Mouse (Mus musculus) brain, embryonic 14.5 days (tissue): ENCODE results near the gene Mxi1. TPM values are rescaled to one million over a fixed set of nuclear protein-coding genes. Genes with fewer than 3 reads are reported as not detected.

Source experiments
- DNase-seq: peaks from one replicate; pipeline ENCODE4 v3.0.0-alpha.2; 2011; ENCODE audit warnings: low read depth
- CTCF ChIP-seq: fragments of 200-500 bp; IDR thresholded peaks from 2 replicates; pipeline ENCODE4 v1.5.1; 2012; ENCODE audit warnings: inconsistent platforms, mild to moderate bottlenecking, moderate library complexity, borderline replicate concordance; ENCODE audit not compliant: insufficient read depth, insufficient read length; ENCODE audit errors: extremely low read depth
- POLR2A ChIP-seq: fragments of 200-500 bp; IDR thresholded peaks from 2 replicates; pipeline ENCODE4 v1.6.1; 2012; ENCODE audit warnings: mild to moderate bottlenecking, inconsistent platforms, borderline replicate concordance; ENCODE audit not compliant: poor library complexity, insufficient read depth, insufficient read length, severe bottlenecking; ENCODE audit errors: extremely low read depth
- polyA plus RNA-seq: library from polyadenylated mRNA; depleted of rRNA; stranded (reverse); fragments of >200 nt; gene quantifications from 2 replicates; pipeline ENCODE4 v1.2.3, GENCODE M21; 2012

The Mxi1 gene
- polyA plus RNA-seq, 1 experiment = 44.2 TPM

DNA sequence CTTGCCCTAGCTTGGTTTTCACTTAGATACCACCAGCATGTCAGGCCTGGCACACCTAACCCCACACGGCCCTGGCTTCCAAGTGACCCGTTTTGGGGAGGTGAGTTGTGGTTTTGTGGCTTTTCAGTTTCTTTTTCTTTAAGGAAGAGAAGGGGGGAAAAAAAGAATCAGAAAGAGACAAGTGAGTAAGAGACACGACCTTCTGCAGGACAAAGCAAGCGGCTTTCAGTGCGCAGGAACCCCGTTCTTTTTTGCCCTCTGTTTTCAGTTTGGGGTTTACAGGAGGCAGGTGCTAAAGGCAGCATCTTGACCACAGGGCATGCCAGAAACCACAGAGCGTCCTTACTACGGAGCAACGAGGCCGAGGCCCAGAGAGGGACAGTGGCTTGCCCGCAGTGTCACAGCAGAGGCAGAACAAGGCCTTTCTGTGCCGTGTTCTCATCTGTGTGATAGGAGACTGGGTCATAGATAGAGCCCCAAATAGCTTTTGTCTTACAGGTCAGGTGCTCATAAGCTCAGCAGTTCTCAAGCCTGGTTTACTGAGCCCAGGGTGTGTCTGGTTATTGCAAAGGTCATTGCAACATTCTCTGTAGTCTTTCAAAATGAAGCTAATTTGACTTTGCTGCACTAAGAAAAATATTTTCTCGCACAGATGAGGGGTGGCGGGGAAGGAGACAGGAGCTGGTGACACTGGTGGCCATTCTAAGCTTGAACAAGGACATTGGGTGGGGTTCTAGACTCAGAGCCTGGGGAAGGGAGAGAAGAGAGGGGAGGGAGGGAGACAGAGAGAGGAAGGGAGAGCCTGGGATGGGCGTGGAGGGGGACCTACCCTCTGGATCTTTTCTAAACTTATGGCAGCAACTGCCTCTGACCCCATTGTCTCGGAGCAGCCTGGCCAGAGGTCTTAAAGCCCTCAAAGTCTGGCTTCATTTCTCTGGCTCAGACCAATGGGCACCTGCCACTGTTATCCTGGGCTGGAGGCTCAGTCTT lies 8.1 kb downstream of the Mxi1 start:
- DNase-seq = no peak
- TF ChIP-seq CTCF (no peak), POLR2A (no peak)

DNA sequence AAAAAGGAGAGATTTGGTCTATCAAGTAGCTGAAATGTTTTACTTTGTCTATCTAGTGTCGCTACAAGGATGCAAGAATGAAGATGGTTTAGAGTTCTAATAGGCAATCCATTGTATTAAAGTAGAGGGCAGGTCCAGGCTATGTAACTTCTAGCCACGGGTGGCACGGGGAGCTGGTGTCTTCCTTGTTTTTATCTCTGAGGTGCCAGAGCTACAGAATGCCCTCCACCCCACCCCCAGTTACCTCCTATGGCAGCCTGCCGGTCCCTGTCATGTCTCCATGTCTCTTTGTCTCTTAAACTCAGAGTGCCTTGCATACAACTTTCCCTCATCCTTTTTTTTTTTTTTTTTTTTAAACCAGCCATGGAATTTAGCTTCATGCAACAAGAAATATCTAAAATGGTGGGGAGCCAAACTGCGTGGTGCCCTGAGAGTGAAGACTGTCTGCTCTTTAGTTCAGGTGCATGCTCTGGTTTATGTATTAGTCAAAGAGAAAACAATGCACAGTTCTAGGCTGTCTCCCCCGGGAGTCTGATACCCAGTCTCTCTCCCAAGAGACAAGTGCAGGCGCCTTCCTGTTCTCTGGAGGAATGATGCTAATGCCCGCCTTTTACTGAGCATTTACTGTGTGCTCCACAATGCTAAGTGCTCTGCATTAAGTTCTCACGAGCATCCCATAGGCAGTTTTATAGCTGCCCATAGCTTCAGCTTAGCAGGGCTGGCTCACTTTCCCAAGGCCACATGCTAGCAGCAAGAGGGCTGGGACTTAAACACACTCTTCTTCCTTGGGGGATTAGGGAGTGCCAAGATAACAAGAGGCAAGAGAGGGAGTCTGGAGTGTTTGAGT lies 10.2 kb downstream of the Mxi1 start:
- no peak for DNase-seq
- no peak for TF ChIP-seq CTCF
- no peak for TF ChIP-seq POLR2A

DNA sequence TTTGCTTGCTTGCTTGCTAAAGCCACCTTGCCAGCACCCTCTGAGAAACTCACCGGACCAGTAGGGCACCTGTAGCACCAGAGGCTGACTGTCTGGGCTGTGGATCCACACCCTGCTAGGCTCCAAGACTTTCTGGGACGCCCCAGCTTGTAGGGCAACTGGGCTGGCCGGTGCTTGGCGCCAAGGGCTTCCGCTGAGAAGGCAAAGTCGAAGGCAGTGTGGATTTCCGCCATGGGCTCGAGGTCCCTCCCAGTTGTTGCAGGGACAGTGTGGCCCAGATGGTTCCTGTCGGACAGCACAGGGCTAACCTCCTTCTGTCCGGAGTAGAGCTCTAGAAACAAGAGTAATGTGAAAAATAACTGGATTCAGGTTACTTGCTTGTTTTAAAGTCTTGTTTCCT lies 11.0 kb downstream of the Mxi1 start:
- no peak for TF ChIP-seq POLR2A
- TF ChIP-seq CTCF = no peak
- no peak for DNase-seq

DNA sequence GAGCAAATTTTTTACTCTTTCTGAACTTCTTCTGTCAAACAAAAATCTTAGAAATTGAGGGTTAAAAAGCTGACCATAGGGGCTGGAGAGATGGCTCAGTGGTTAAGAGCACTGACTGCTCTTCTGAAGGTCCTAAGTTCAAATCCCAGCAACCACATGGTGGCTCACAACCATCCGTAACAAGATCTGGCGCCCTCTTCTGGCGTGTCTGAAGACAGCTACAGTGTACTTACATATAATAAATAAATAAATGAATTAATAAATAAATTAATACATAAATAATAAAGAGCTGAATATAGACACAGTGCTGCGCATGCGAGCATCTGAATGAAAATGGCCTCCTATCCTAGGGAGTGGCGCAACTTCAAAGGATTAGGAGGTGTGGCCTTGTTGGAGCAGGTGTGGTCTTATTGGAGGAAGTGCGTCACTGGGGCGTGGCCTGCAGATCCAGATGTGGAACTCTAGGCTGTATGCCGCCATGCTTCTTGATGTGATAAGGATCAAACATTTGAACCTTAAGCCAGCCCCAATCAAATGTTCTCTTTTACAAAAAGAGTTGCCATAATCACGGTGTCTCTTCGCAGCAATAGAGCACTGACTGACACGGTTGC lies 12.2 kb downstream of the Mxi1 start:
- no peak for TF ChIP-seq POLR2A
- no peak for TF ChIP-seq CTCF
- no peak for DNase-seq

DNA sequence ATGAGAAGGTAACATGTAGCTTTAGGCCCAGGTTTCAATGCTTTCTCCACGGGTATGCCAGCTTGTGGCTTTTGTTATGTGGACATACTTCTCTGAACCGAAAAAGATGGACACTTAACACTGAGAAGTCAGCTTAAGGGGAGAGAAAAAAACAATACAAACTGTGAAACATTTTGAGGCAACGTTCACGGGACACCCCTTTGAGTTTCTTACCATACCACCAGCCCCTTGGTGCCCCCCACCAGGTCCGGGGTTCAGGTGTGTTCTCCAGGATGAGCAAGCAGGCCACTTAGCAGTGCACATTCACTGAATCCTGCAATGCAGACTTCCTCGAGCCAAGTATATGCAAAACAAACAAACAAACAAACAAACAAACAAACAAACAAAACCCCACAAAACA lies 14.5 kb downstream of the Mxi1 start:
- no peak for TF ChIP-seq POLR2A
- TF ChIP-seq CTCF = no peak
- no peak for DNase-seq

DNA sequence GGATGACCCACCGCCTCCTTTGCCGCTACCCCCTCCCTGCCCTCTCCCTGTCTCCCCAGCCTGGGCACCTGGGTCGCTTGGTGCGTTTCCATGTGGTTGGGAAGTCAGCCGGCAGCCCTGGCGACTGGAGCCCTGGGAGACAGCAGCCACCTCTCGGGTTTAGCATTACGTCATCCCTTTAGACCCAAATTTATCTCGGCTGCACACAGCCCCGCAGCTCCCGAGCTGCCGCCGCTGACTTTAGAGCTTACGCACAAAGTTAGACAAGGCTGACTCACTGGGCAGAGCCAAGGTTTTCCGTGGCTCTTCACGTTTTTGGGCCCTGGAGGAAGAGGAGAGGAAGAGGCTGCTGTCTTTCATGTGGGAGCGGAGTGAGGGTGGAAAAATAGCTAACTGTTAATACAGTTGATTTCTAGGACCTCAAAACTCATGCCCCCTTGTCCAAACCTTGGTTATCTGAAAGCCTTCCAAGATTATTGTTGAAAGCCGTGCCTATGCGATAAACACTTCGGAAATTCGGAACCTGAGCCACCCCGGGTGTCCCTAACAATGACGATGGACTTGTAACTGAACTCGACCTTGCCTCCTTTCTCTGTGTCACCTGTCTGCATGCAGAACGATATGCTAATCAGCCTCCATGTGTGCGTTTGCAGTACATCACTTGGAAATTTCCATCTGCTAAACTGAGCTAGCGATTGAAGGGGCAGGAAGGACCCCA lies 15.4 kb downstream of the Mxi1 start:
- TF ChIP-seq CTCF (no peak), POLR2A (no peak)
- peak; percentile 79 for DNase-seq

DNA sequence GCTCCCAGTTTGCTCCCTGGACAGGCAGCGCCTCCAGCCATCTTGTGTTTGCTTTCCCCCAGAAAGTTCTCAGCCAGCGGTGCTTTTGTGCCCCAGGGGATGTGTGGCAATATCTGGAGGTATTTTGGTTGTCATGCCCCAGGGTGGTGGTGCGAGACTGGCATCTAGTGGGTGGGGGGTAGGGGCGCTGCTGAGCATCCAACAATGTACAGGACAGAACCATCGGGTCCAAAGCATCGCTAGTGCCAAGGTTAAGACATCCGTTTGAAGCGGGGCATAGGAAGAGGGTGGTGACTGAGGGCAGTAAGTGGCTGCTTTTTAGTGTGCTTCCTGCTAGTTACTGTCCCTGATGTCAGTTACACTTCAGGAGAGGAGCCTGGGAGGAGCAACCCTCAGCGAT lies 17.8 kb downstream of the Mxi1 start:
- TF ChIP-seq POLR2A = no peak
- no peak for TF ChIP-seq CTCF
- DNase-seq = no peak

DNA sequence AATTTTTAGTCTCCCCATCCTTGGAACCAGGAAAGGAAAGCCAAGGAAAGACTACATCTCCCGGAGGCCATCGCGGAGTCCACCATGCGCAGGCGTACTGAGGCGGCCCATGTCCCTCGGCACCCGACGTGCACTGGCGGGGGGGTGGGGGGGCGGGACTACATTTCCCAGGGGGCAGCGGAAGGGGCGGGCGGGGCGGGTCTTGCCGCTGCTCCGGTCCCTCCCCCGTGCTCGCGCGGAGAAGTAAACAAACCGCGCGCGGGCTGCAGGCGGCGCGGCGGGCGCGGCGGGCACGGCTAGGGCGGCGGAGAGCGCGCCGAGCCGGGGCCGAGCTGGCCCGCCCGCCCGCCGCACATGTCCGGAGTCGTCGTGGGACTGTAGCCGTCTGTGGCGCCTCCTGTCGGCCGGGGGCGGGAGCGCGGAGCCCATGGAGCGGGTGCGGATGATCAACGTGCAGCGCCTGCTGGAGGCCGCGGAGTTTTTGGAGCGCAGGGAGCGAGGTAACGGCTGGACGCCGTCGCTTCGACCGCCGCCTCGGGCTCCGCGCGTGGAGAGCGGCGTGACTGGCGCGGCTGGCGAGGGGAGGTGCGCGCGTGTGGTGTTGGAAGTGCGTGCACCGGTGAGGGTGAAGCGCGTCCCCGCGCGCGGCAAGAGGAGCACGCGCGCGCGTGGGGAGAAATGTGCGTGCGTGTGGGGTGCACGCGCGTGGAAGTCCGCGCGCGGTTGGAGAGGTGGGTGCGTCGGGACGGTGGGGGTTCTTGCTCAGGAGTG lies 19.1 kb downstream of the Mxi1 start:
- peak; percentile 67 for TF ChIP-seq CTCF
- TF ChIP-seq POLR2A = no peak
- DNase-seq = peak; percentile 96

DNA sequence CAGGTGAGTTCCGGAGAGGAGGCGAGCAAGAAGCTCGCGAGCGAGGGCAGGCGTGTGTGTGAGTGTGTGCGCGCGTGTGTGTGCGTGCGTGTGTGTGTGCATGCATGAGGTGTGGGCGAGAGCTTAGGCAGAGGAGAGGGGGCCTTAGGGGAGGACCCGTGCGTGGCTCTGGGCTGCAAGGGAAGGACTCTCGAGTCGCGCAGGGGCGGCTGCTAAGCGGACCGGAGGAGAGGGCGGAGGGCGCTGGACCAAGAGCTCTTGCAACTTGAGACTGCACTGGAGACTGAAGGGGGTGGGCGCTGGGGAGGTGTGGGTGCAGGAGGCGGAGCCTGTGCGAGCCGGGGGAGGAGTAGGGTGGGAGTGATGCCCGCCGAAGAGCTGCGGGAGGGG lies 19.7 kb downstream of the Mxi1 start:
- TF ChIP-seq CTCF = no peak
- peak; percentile 88 for DNase-seq

DNA sequence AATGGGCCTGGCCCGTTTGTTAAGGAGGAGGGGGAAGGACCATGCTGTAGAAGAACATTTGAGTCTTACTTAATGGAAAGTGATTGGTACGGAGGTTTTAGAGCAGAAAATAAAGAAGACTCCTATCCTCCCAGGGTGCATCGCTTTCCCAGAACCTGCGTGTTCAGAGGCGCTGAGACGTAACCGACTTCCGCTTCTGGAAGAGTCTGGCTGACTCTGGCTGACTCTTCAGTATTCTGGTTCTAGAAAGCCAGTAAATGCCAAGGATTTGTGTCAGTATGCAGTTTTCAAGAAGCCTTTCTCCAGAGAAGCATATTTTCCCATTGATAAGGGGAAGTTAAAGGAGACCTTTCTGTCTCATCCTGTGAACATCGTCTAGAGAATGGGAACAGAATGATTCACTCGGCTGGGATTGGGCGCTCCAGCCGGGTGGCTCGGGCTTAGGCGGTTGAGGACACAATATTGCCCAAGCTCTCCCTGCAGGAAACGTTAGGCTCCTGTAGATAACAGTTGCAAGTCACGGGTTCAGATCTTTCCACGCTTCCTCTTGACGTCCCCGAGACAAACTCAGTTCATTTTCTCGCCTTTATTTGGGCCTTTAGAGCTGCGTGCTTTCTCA lies 21.7 kb downstream of the Mxi1 start:
- no peak for DNase-seq
- TF ChIP-seq CTCF (no peak), POLR2A (no peak)

DNA sequence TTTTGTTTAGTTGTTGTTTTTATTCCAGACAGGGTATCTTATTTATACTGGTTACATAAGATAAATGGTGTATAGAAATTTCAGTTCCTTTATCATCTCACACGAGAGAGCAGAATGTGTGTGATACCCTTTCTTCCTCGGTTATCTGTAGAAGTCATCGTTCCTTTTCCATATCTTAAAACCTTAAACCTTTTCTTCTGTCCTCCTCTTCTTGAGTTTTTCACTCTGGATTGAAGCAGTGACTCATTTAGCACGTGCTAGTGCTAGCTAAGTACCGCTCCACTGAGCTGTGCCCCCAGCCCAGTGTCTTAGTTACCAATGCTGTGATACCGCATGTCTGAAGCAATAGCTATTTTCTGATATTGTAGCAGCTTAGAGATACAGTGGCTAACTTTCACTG lies 23.4 kb downstream of the Mxi1 start:
- no peak for DNase-seq
- no peak for TF ChIP-seq POLR2A
- TF ChIP-seq CTCF = no peak
